Mouse (Mus musculus) thymus, adult 2 months (tissue): ENCODE results near the gene Zbtb7a.

ENCODE experiments used
- CTCF ChIP-seq: fragments of 200-500 bp; IDR thresholded peaks from 2 replicates; pipeline ENCODE4 v1.5.1; 2012; ENCODE audit warnings: mild to moderate bottlenecking, control low read depth, low read length, moderate library complexity, borderline replicate concordance; ENCODE audit not compliant: control insufficient read depth, poor library complexity, insufficient read depth; ENCODE audit errors: extremely low read depth
- POLR2A ChIP-seq: fragments of 200-500 bp; IDR thresholded peaks from 2 replicates; pipeline ENCODE4 v1.6.1; 2012; ENCODE audit warnings: mild to moderate bottlenecking, low read length, control low read depth, moderate library complexity; ENCODE audit not compliant: control insufficient read depth, poor library complexity, insufficient read depth; ENCODE audit errors: extremely low read depth

DNA sequence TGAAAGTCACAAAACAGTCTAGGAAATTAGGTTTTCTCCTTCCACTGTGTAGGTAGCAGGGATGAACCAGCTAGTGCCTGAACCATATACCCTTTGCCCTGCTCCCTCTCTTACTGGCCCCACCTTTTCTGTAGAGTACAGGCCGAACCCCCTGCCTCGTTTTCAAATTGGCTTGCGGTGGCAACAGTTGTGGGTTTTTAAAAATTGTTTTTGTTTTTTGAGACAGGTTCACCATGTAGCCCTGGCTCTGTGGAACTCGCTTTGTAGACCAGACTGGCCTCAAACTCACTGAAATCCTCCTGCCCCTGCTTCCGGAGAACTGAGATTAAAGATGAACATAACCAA is 33.0 kb downstream of the Zbtb7a start:
- no peak for TF ChIP-seq CTCF
- no peak for TF ChIP-seq POLR2A
